Mouse (Mus musculus): ENCODE measurements around the gene Kcnh3.
A peak's percentile ranks its signal among the peaks of the same experiment; 100 is the strongest.

- TF ChIP-seq CTCF (conservative IDR thresholded peaks at IDR 0.05; ENCODE audit: low read length), result peak; percentile 36
- no peak for TF ChIP-seq NANOG (IDR thresholded peaks at IDR 0.05; ENCODE audit: borderline replicate concordance, low read length)
- no peak for TF ChIP-seq POU5F1 (IDR thresholded peaks at IDR 0.05; ENCODE audit: borderline replicate concordance, low read length)
Observed at GRCm38 (mm10) chr15:99179639-99180038, 45.0 kb upstream of the Kcnh3 start.

All from E14TG2a.4 (cell line).